ENCODE assay signal across 22 mouse cellular contexts in the genomic region with DNA sequence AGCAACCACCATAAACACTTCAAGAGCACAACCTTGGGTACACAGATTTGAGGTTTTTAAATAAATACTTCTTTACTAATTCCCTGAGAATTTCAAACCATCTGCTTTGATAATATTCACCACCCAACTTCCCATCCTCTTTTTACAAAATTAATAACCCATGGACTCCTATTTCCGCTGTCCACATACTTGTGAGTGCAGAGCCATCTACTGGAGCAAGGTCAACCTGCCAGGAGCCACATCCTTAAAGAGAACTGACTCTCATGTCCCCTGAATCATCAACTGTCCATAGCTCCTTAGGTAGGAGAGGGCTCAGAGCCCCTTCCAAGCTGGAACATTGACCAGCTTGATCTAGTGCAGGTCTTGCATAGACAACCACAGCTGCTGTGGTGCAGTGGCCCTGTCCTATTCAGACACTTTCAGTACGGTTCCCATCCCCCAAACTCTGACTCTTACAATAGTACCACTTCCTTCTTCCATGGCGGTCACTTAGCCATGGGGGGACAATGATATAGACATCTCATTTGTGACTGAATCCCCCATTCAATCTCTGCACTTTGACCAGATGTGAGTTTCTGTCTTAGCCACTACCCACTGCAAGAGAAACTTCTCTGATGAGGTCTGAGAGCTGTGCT. TPM values are rescaled to one million over a fixed set of nuclear protein-coding genes. Genes with fewer than 3 reads are reported as not detected.
"Had no signal": no experiment of that assay in that cellular context is flagged by ENCODE, and none has a peak within 500 bp of the region (broad histone marks: within the 10 kb centered on the region; RNA-seq: fewer than 3 reads in every experiment).

No protein-coding gene starts in this region.

- H3K36me3 ChIP-seq: kidney, embryonic 15.5 days; limb, embryonic 10.5 days; midbrain, embryonic 15.5 days; neural tube, embryonic 12.5 days had no signal

- H3K9me3 ChIP-seq: kidney, embryonic 15.5 days; limb, embryonic 10.5 days; megakaryocyte, embryonic 14.5 days; midbrain, embryonic 15.5 days; neural tube, embryonic 12.5 days had no signal

- H3K4me2 ChIP-seq: kidney, embryonic 15.5 days; midbrain, embryonic 11.5 days; midbrain, embryonic 15.5 days; neural tube, embryonic 12.5 days had no signal

- H3K27ac ChIP-seq: kidney, embryonic 15.5 days; layer of hippocampus, adult 2 months; left cerebral cortex, adult 2 months; limb, embryonic 10.5 days; liver, embryonic 14.5 days; midbrain, embryonic 15.5 days; neural tube, embryonic 12.5 days had no signal

- H3K4me1 ChIP-seq: kidney, embryonic 15.5 days; limb, embryonic 10.5 days; midbrain, embryonic 15.5 days; neural tube, embryonic 12.5 days had no signal

- H3K4me3 ChIP-seq: kidney, embryonic 15.5 days; layer of hippocampus, adult 2 months; left cerebral cortex, adult 2 months; limb, embryonic 10.5 days; megakaryocyte, embryonic 14.5 days; midbrain, embryonic 15.5 days; neural tube, embryonic 12.5 days had no signal

- H3K27me3 ChIP-seq: kidney, embryonic 15.5 days; midbrain, embryonic 15.5 days; neural tube, embryonic 12.5 days had no signal

- H3K9ac ChIP-seq: kidney, embryonic 15.5 days; liver, embryonic 14.5 days; midbrain, embryonic 15.5 days; neural tube, embryonic 12.5 days had no signal

- DNase-seq: kidney, adult 2 months; kidney, postnatal 36 days; lung, adult 2 months; right cerebral cortex, postnatal 4 days; spleen, adult 18-20 months; thymus, adult 18-20 months; thymus, postnatal 25 days had no signal

- ATAC-seq: intestine, embryonic 16.5 days; lung, postnatal 0 days; midbrain, embryonic 15.5 days had no signal

RNA-seq across cellular contexts. Expression of a gene that starts 9.2 kb away (rescaled TPM):
- polyA plus RNA-seq: limb, embryonic 10.5 days; lung, postnatal 0 days; midbrain, embryonic 15.5 days; neural tube, embryonic 12.5 days had no signal

RNA-seq across cellular contexts. Expression of a gene that starts 13.1 kb away (rescaled TPM):
- total RNA-seq: layer of hippocampus, adult 2 months; layer of hippocampus, postnatal 14 days; left cerebral cortex, adult 2 months; left cerebral cortex, postnatal 14 days; monocyte, adult 5-6 weeks had no signal
- polyA plus RNA-seq: kidney, adult 2 months; kidney, embryonic 15.5 days; limb, embryonic 10.5 days; limb, embryonic 14.5 days; liver, embryonic 14.5 days; lung, postnatal 0 days; midbrain, embryonic 11.5 days; midbrain, embryonic 15.5 days; neural tube, embryonic 12.5 days had no signal

RNA-seq across cellular contexts. Expression of a gene that starts 34.8 kb away (rescaled TPM):
- total RNA-seq: monocyte, adult 5-6 weeks had no signal

RNA-seq across cellular contexts. Expression of a gene that starts 38.3 kb away (rescaled TPM):
- total RNA-seq: layer of hippocampus, adult 2 months; layer of hippocampus, postnatal 14 days; left cerebral cortex, adult 2 months; left cerebral cortex, postnatal 14 days had no signal
- polyA plus RNA-seq: intestine, embryonic 16.5 days; kidney, embryonic 15.5 days; limb, embryonic 10.5 days; limb, embryonic 14.5 days; liver, embryonic 14.5 days; lung, postnatal 0 days; midbrain, embryonic 11.5 days; neural tube, embryonic 12.5 days had no signal
